Mouse (Mus musculus) MEL (cell line): Measurements from ENCODE around the gene Ppp1r1b.
A peak's percentile ranks its signal among the peaks of the same experiment; 100 is the strongest.

ENCODE experiments used
- CTCF ChIP-seq, 3 experiments: IDR thresholded peaks in 2 of 3; conservative IDR thresholded peaks in 1 of 3; 2 replicates each; pipeline ENCODE4 v1.5.1; 2011 to 2012; ENCODE audit warnings: low read length in 3 of 3, low read depth in 2 of 3, mild to moderate bottlenecking in 2 of 3, improper control_type of control experiment in 1 of 3, inconsistent platforms in 1 of 3, mixed read lengths in 1 of 3, moderate library complexity in 1 of 3; ENCODE audit not compliant: control insufficient read depth in 1 of 3, insufficient read depth in 1 of 3, poor library complexity in 1 of 3, severe bottlenecking in 1 of 3
- POLR2A ChIP-seq, 2 experiments: IDR thresholded peaks; 2 replicates each; pipeline ENCODE4 v1.6.1; 2011 to 2012; ENCODE audit warnings: low read length in 2 of 2, mild to moderate bottlenecking in 2 of 2, control low read depth in 1 of 2, improper control_type of control experiment in 1 of 2, low read depth in 1 of 2, moderate library complexity in 1 of 2; ENCODE audit not compliant: control insufficient read depth in 1 of 2, insufficient read depth in 1 of 2, poor library complexity in 1 of 2

DNA sequence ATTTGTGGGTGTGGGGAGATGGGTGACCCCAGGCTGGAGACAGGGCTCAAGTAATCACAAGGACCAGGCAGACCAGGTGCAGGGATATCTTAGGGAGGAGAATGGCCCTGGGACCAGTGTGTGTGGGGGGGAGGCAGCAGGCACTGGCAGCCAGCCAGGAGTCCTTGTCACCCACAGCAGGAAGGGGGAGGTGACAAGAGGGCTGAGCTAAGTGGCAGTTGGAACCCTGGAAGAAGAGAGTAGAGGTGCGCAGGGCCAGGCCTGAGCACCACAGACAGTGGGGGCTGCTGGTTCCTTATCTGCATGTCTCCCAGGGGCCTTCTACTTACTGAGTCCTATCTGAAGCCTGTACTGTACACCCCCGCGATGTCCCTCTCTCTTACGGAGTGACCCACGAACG, 45.1 kb downstream of the Ppp1r1b start:
- peak in 1 of 2 experiments; percentile 93; a peak in 2 of 4 replicates for TF ChIP-seq POLR2A (IDR thresholded peaks at IDR 0.05; ENCODE audit: control insufficient read depth in 1 of 2, insufficient read depth in 1 of 2, low read depth in 1 of 2, low read length in 2 of 2, poor library complexity in 1 of 2)
- TF ChIP-seq CTCF (IDR thresholded peaks at IDR 0.05 in 2 of 3, conservative IDR thresholded peaks at IDR 0.05 in 1 of 3; ENCODE audit: control insufficient read depth in 1 of 3, insufficient read depth in 1 of 3, low read depth in 2 of 3, low read length in 3 of 3, poor library complexity in 1 of 3, severe bottlenecking in 1 of 3): no peak
